Mouse (Mus musculus) spleen, adult 2 months (tissue): ENCODE data around the gene Zbtb25. TPM values are rescaled to one million over a fixed set of nuclear protein-coding genes. Genes with fewer than 3 reads are reported as not detected.
A peak's percentile ranks its signal among the peaks of the same experiment; 100 is the strongest.

Experiments used
- DNase-seq, 2 experiments: peaks; one replicate each; pipeline versions ENCODE4 v3.0.0 to v3.0.0-alpha.2; 2012 to 2021; ENCODE audit warnings: low spot score in 2 of 2, low read depth in 1 of 2
- H3K27ac ChIP-seq: fragments of 200-500 bp; 2 replicates; pipeline ENCODE4 v1.5.1; 2012; ENCODE audit warnings: low read length, inconsistent platforms; ENCODE audit not compliant: insufficient read depth
- H3K27me3 ChIP-seq: fragments of 200-500 bp; 2 replicates; pipeline ENCODE4 v1.6.1; 2012; ENCODE audit warnings: mild to moderate bottlenecking, moderate library complexity, low read length, inconsistent platforms; ENCODE audit not compliant: control insufficient read depth, insufficient read depth
- H3K36me3 ChIP-seq: fragments of 200-500 bp; 2 replicates; pipeline ENCODE4 v1.6.1; 2012; ENCODE audit warnings: mild to moderate bottlenecking, low read length, inconsistent platforms; ENCODE audit not compliant: control insufficient read depth, insufficient read depth
- H3K4me1 ChIP-seq: fragments of 200-500 bp; 2 replicates; pipeline ENCODE4 v1.6.1; 2011; ENCODE audit warnings: inconsistent platforms; ENCODE audit not compliant: control insufficient read depth, insufficient read depth, insufficient read length
- H3K4me3 ChIP-seq: fragments of 200-500 bp; 2 replicates; pipeline ENCODE4 v1.5.1; 2011; ENCODE audit warnings: mild to moderate bottlenecking, inconsistent platforms; ENCODE audit not compliant: insufficient read depth, insufficient read length; ENCODE audit errors: extremely low read depth
- CTCF ChIP-seq: fragments of 200-500 bp; IDR thresholded peaks from 2 replicates; pipeline ENCODE4 v1.5.1; 2011; ENCODE audit warnings: mild to moderate bottlenecking, inconsistent platforms; ENCODE audit not compliant: insufficient read depth, insufficient read length, insufficient replicate concordance; ENCODE audit errors: extremely low read depth
- POLR2A ChIP-seq: fragments of 200-500 bp; IDR thresholded peaks from 2 replicates; pipeline ENCODE4 v1.6.1; 2011; ENCODE audit warnings: low read depth, low read length, inconsistent platforms
- WGBS: fragments of 180-500 bp; shearing (Covaris S2); methylation state at CpG from one replicate; pipeline ENCODE4 v1.1.7; 2018; 5-methylcytosine and 5-hydroxymethylcytosine counted together
- polyA plus RNA-seq: library from polyadenylated mRNA; depleted of rRNA; stranded (reverse); fragments of >200 nt; gene quantifications from 2 replicates; pipeline ENCODE4 v1.2.3, GENCODE M21; 2012

The Zbtb25 gene
- polyA plus RNA-seq, 1 experiment = 7.5 TPM

GRCm38 (mm10) chr12:76361405-76362302 is 7.7 kb downstream of the Zbtb25 start:
- no peaks in the 10 kb centered on the region for H3K36me3 ChIP-seq
- no peak for DNase-seq
- H3K27ac ChIP-seq = peak overlapping the region; percentile 78
- H3K4me1 ChIP-seq = peaks cover 13% of the 10 kb centered on the region; the same call in 1 of the 2 replicates
- H3K4me3 ChIP-seq = no peak overlapping the region; the same call in 1 of the 2 replicates
- H3K27me3 ChIP-seq = no peaks in the 10 kb centered on the region
- WGBS = 21% methylated on average over 9 of the region's 9 CpGs
- no peak for TF ChIP-seq CTCF
- no peak for TF ChIP-seq POLR2A

GRCm38 (mm10) chr12:76360868-76361267 is 8.5 kb downstream of the Zbtb25 start:
- no peaks in the 10 kb centered on the region for H3K27me3 ChIP-seq
- H3K36me3 ChIP-seq = no peaks in the 10 kb centered on the region
- WGBS = 65% methylated on average over 1 of the region's 1 CpGs
- TF ChIP-seq POLR2A (no peak), CTCF (no peak)
- DNase-seq = no peak
- H3K4me3 ChIP-seq = no peak overlapping the region
- peaks cover 11% of the 10 kb centered on the region; the same call in 1 of the 2 replicates for H3K4me1 ChIP-seq
- H3K27ac ChIP-seq = no peak overlapping the region

- WGBS = 67% methylated on average over 8 of the region's 8 CpGs
- no peak overlapping the region for H3K27ac ChIP-seq
- DNase-seq = no peak
- no peaks in the 10 kb centered on the region for H3K4me1 ChIP-seq
- no peak overlapping the region for H3K4me3 ChIP-seq
- H3K27me3 ChIP-seq = no peaks in the 10 kb centered on the region
- peaks cover 8% of the 10 kb centered on the region for H3K36me3 ChIP-seq
- TF ChIP-seq POLR2A (no peak), CTCF (no peak)
Measured at GRCm38 (mm10) chr12:76349680-76350220, 19.7 kb downstream of the Zbtb25 start.

GRCm38 (mm10) chr12:76345759-76346455 is 23.5 kb downstream of the Zbtb25 start:
- TF ChIP-seq POLR2A (no peak), CTCF (peak; percentile 47; the same call in 1 of the 2 replicates)
- Histone ChIP-seq H3K27ac (no peak overlapping the region), H3K4me1 (no peaks in the 10 kb centered on the region), H3K36me3 (peaks cover 7% of the 10 kb centered on the region; the same call in 1 of the 2 replicates), H3K4me3 (no peak overlapping the region), H3K27me3 (no peaks in the 10 kb centered on the region)
- WGBS = 64% methylated on average over 5 of the region's 6 CpGs
- peak; percentile 20 to 49 for DNase-seq

- WGBS = 4% methylated on average over 4 of the region's 4 CpGs
- DNase-seq = peak; percentile 41 to 50
- TF ChIP-seq POLR2A = no peak
- peak; percentile 32; the same call in 1 of the 2 replicates for TF ChIP-seq CTCF
Measured at GRCm38 (mm10) chr12:76341080-76341479, 28.3 kb downstream of the Zbtb25 start.

GRCm38 (mm10) chr12:76336111-76336965 is 33.1 kb downstream of the Zbtb25 start:
- no peak for DNase-seq
- H3K4me3 ChIP-seq = no peak overlapping the region
- H3K36me3 ChIP-seq = no peaks in the 10 kb centered on the region
- no peak overlapping the region for H3K27ac ChIP-seq
- H3K27me3 ChIP-seq = no peaks in the 10 kb centered on the region
- H3K4me1 ChIP-seq = no peaks in the 10 kb centered on the region
- WGBS = 91% methylated on average over 17 of the region's 17 CpGs
- TF ChIP-seq POLR2A = no peak
- no peak for TF ChIP-seq CTCF

More at GRCm38 (mm10) chr12:76341080-76341479, 28.3 kb downstream of the Zbtb25 start:
- peaks cover 2% of the 10 kb centered on the region; the same call in 1 of the 2 replicates for H3K36me3 ChIP-seq
- H3K4me1 ChIP-seq = no peaks in the 10 kb centered on the region
- no peak overlapping the region for H3K27ac ChIP-seq
- H3K27me3 ChIP-seq = no peaks in the 10 kb centered on the region
- H3K4me3 ChIP-seq = no peak overlapping the region
